Mouse (Mus musculus) right cerebral cortex, postnatal 10 days (tissue): ENCODE measurements around the gene Lrmda.

Experiments
- DNase-seq, 2 experiments: peaks; one replicate each; pipeline ENCODE4 v3.0.0; 2021; ENCODE audit warnings: low spot score in 2 of 2

Gene Lrmda

GRCm38 (mm10) chr14:22860631-22861030 lies 841.1 kb downstream of the Lrmda start:
- DNase-seq: no peak

GRCm38 (mm10) chr14:22864132-22864531 lies 844.6 kb downstream of the Lrmda start:
- DNase-seq: no peak

GRCm38 (mm10) chr14:22874584-22874983 lies 855.1 kb downstream of the Lrmda start:
- DNase-seq: no peak

- DNase-seq: no peak
Observed at GRCm38 (mm10) chr14:22887182-22887581, 867.7 kb downstream of the Lrmda start.

- DNase-seq: no peak
Observed at GRCm38 (mm10) chr14:22899312-22899711, 879.8 kb downstream of the Lrmda start.

GRCm38 (mm10) chr14:22902116-22902515 lies 882.6 kb downstream of the Lrmda start:
- no peak for DNase-seq

GRCm38 (mm10) chr14:22902914-22903313 lies 883.4 kb downstream of the Lrmda start:
- no peak for DNase-seq

- DNase-seq: peak in 1 of 2 experiments; percentile 26
Observed at GRCm38 (mm10) chr14:22905741-22906667, 886.5 kb downstream of the Lrmda start.

- DNase-seq: peak; percentile 64 to 70
Observed at GRCm38 (mm10) chr14:22906716-22907115, 887.2 kb downstream of the Lrmda start.

- no peak for DNase-seq
Observed at GRCm38 (mm10) chr14:22907221-22907620, 887.7 kb downstream of the Lrmda start.

GRCm38 (mm10) chr14:22908006-22908405 lies 888.5 kb downstream of the Lrmda start:
- no peak for DNase-seq

- DNase-seq: no peak
Observed at GRCm38 (mm10) chr14:22915463-22915862, 896.0 kb downstream of the Lrmda start.

GRCm38 (mm10) chr14:22918499-22918898 lies 899.0 kb downstream of the Lrmda start:
- no peak for DNase-seq

- DNase-seq: no peak
Observed at GRCm38 (mm10) chr14:22918931-22919330, 899.4 kb downstream of the Lrmda start.

GRCm38 (mm10) chr14:22921152-22921551 lies 901.6 kb downstream of the Lrmda start:
- no peak for DNase-seq

- no peak for DNase-seq
Observed at GRCm38 (mm10) chr14:22921796-22922195, 902.3 kb downstream of the Lrmda start.

GRCm38 (mm10) chr14:22922571-22922970 lies 903.1 kb downstream of the Lrmda start:
- no peak for DNase-seq

- no peak for DNase-seq
Observed at GRCm38 (mm10) chr14:22923251-22923650, 903.7 kb downstream of the Lrmda start.

- DNase-seq: no peak
Observed at GRCm38 (mm10) chr14:22928263-22928662, 908.8 kb downstream of the Lrmda start.

- no peak for DNase-seq
Observed at GRCm38 (mm10) chr14:22928683-22929082, 909.2 kb downstream of the Lrmda start.

GRCm38 (mm10) chr14:22929585-22929984 lies 910.1 kb downstream of the Lrmda start:
- no peak for DNase-seq

GRCm38 (mm10) chr14:22930488-22931046 lies 911.1 kb downstream of the Lrmda start:
- DNase-seq: no peak
